Mouse (Mus musculus) stomach, embryonic 14.5 days (tissue): ENCODE data around the gene Foxp4. TPM values are rescaled to one million over a fixed set of nuclear protein-coding genes. Genes with fewer than 3 reads are reported as not detected.

Source experiments
- ATAC-seq: fragments of 200-750 bp; cut with Nextera tagmentation; 2 replicates; pipeline ENCODE4 v1.8.0; 2017; ENCODE audit warnings: low read depth, moderate TSS enrichment; ENCODE audit not compliant: insufficient number of reproducible peaks, insufficient read depth, low FRiP score
- H3K27ac ChIP-seq: fragments of 300-500 bp; sonication (generic); 2 replicates; pipeline ENCODE4 v1.5.1; 2014; ENCODE audit warnings: mild to moderate bottlenecking, low read length, moderate library complexity, mixed read lengths
- H3K27me3 ChIP-seq: fragments of 300-500 bp; sonication (generic); 2 replicates; pipeline ENCODE4 v1.6.1; 2014; ENCODE audit warnings: low read length, control low read depth, mixed read lengths; ENCODE audit not compliant: control insufficient read depth, insufficient read depth
- H3K36me3 ChIP-seq: fragments of 300-500 bp; sonication (generic); 2 replicates; pipeline ENCODE4 v1.6.1; 2014; ENCODE audit warnings: mild to moderate bottlenecking, control low read depth, low read length, moderate library complexity, mixed read lengths; ENCODE audit not compliant: control insufficient read depth, insufficient read depth
- H3K4me1 ChIP-seq: fragments of 300-500 bp; sonication (generic); 2 replicates; pipeline ENCODE4 v1.6.1; 2014; ENCODE audit warnings: low read length, control low read depth, mixed read lengths; ENCODE audit not compliant: control insufficient read depth, insufficient read depth
- H3K4me2 ChIP-seq: fragments of 300-500 bp; sonication (generic); replicated peaks from 2 replicates; pipeline ENCODE4 v1.6.1; 2014; ENCODE audit warnings: low read depth, low read length, control low read depth
- H3K4me3 ChIP-seq: fragments of 300-500 bp; sonication (generic); 2 replicates; pipeline ENCODE4 v1.5.1; 2014; ENCODE audit warnings: low read depth, low read length, control low read depth
- H3K9ac ChIP-seq: fragments of 300-500 bp; sonication (generic); replicated peaks from 2 replicates; pipeline ENCODE4 v1.6.1; 2014; ENCODE audit warnings: low read depth, mild to moderate bottlenecking, control low read depth, low read length, moderate library complexity, mixed read lengths
- H3K9me3 ChIP-seq: fragments of 300-500 bp; sonication (generic); 2 replicates; pipeline ENCODE4 v1.6.1; 2016; ENCODE audit warnings: low read depth, low read length, control low read depth; ENCODE audit not compliant: control insufficient read depth
- WGBS: fragments of 180-500 bp; shearing (Covaris S2); extraction: QIAGEN DNeasy Blood & Tissue Kit; methylation state at CpG from one replicate; pipeline ENCODE4 v1.1.7; 2014; 5-methylcytosine and 5-hydroxymethylcytosine counted together
- polyA plus RNA-seq: library from polyadenylated mRNA; unstranded; fragments of >200 nt; fragmentation: Nextera tagmentation; extraction: Ambion mirVana; gene quantifications from 2 replicates; pipeline ENCODE4 v1.2.1, GENCODE M21; 2014

Gene Foxp4
- polyA plus RNA-seq, 1 experiment from 2014 or later: 43.3 TPM

- ATAC-seq: no peak
- Histone ChIP-seq H3K9me3 (no peaks in the 10 kb centered on the region), H3K9ac (no peak overlapping the region)
Observed at GRCm38 (mm10) chr17:47850639-47851314, 73.7 kb downstream of the Foxp4 start.

GRCm38 (mm10) chr17:47850035-47850434 lies 74.4 kb downstream of the Foxp4 start:
- Histone ChIP-seq H3K27ac (no peak overlapping the region), H3K27me3 (no peaks in the 10 kb centered on the region), H3K4me2 (no peak overlapping the region), H3K4me1 (0 out of 2 replicates have a peak, but pooled peaks cover 3% of the 10 kb centered on the region), H3K4me3 (no peak overlapping the region), H3K9ac (no peak overlapping the region), H3K36me3 (no peaks in the 10 kb centered on the region), H3K9me3 (no peaks in the 10 kb centered on the region)
- 79% methylated on average over 3 of the region's 3 CpGs for WGBS
- ATAC-seq: no peak

More at GRCm38 (mm10) chr17:47850639-47851314, 73.7 kb downstream of the Foxp4 start:
- 0 out of 2 replicates have a peak, but pooled peaks cover 3% of the 10 kb centered on the region for H3K4me1 ChIP-seq
- 72% methylated on average over 7 of the region's 7 CpGs for WGBS
- H3K4me2 ChIP-seq: no peak overlapping the region
- no peaks in the 10 kb centered on the region for H3K36me3 ChIP-seq
- H3K27ac ChIP-seq: no peak overlapping the region
- no peak overlapping the region for H3K4me3 ChIP-seq
- H3K27me3 ChIP-seq: no peaks in the 10 kb centered on the region

- Histone ChIP-seq H3K4me3 (no peak overlapping the region), H3K4me2 (no peak overlapping the region), H3K36me3 (no peaks in the 10 kb centered on the region), H3K27me3 (no peaks in the 10 kb centered on the region), H3K9me3 (no peaks in the 10 kb centered on the region), H3K4me1 (0 out of 2 replicates have a peak, but pooled peaks cover 3% of the 10 kb centered on the region), H3K9ac (no peak overlapping the region), H3K27ac (no peak overlapping the region)
- WGBS: 81% methylated on average over 6 of the region's 6 CpGs
- no peak for ATAC-seq
Observed at GRCm38 (mm10) chr17:47847985-47848384, 76.5 kb downstream of the Foxp4 start.

GRCm38 (mm10) chr17:47845609-47846008 lies 78.8 kb downstream of the Foxp4 start:
- peaks cover 5% of the 10 kb centered on the region; the same call in 1 of the 2 replicates for H3K4me1 ChIP-seq
- no peak overlapping the region for H3K27ac ChIP-seq
- H3K27me3 ChIP-seq: no peaks in the 10 kb centered on the region
- 70% methylated on average over 11 of the region's 11 CpGs for WGBS
- no peak overlapping the region for H3K4me2 ChIP-seq
- no peaks in the 10 kb centered on the region for H3K36me3 ChIP-seq
- H3K4me3 ChIP-seq: no peak overlapping the region
- no peak overlapping the region for H3K9ac ChIP-seq
- no peak for ATAC-seq
- H3K9me3 ChIP-seq: no peaks in the 10 kb centered on the region

- 89% methylated on average over 3 of the region's 3 CpGs for WGBS
Observed at GRCm38 (mm10) chr17:47843465-47843864, 81.0 kb downstream of the Foxp4 start.

GRCm38 (mm10) chr17:47841931-47842623 lies 82.4 kb downstream of the Foxp4 start:
- WGBS: 59% methylated on average over 19 of the region's 19 CpGs
- H3K4me3 ChIP-seq: no peak overlapping the region
- peaks cover 7% of the 10 kb centered on the region; the same call in 1 of the 2 replicates for H3K4me1 ChIP-seq
- no peak overlapping the region for H3K9ac ChIP-seq
- H3K9me3 ChIP-seq: no peaks in the 10 kb centered on the region
- H3K36me3 ChIP-seq: no peaks in the 10 kb centered on the region
- H3K4me2 ChIP-seq: no peak overlapping the region
- H3K27ac ChIP-seq: peak overlapping the region; percentile 29; the same call in 1 of the 2 replicates
- no peaks in the 10 kb centered on the region for H3K27me3 ChIP-seq
- ATAC-seq: no peak

More at GRCm38 (mm10) chr17:47843465-47843864, 81.0 kb downstream of the Foxp4 start:
- Histone ChIP-seq H3K27me3 (no peaks in the 10 kb centered on the region), H3K4me3 (no peak overlapping the region), H3K36me3 (no peaks in the 10 kb centered on the region), H3K9ac (no peak overlapping the region), H3K4me2 (no peak overlapping the region), H3K27ac (no peak overlapping the region), H3K9me3 (no peaks in the 10 kb centered on the region), H3K4me1 (peaks cover 5% of the 10 kb centered on the region; the same call in 1 of the 2 replicates)
- no peak for ATAC-seq

- H3K27ac ChIP-seq: no peak overlapping the region
- ATAC-seq: no peak
Observed at GRCm38 (mm10) chr17:47841521-47841920, 82.9 kb downstream of the Foxp4 start.

GRCm38 (mm10) chr17:47837808-47838207 lies 86.6 kb downstream of the Foxp4 start:
- Histone ChIP-seq H3K9me3 (no peaks in the 10 kb centered on the region), H3K4me1 (peaks cover 17% of the 10 kb centered on the region; the same call in 1 of the 2 replicates), H3K4me3 (no peak overlapping the region), H3K36me3 (no peaks in the 10 kb centered on the region), H3K9ac (no peak overlapping the region), H3K27ac (no peak overlapping the region), H3K4me2 (no peak overlapping the region), H3K27me3 (no peaks in the 10 kb centered on the region)
- WGBS: 27% methylated on average over 6 of the region's 6 CpGs
- no peak for ATAC-seq

More at GRCm38 (mm10) chr17:47841521-47841920, 82.9 kb downstream of the Foxp4 start:
- Histone ChIP-seq H3K27me3 (no peaks in the 10 kb centered on the region), H3K4me1 (peaks cover 7% of the 10 kb centered on the region; the same call in 1 of the 2 replicates), H3K4me3 (no peak overlapping the region), H3K4me2 (no peak overlapping the region), H3K9me3 (no peaks in the 10 kb centered on the region), H3K36me3 (no peaks in the 10 kb centered on the region), H3K9ac (no peak overlapping the region)
- 89% methylated on average over 8 of the region's 8 CpGs for WGBS
